Mouse (Mus musculus): ENCODE results near the gene Krt20. TPM values are rescaled to one million over a fixed set of nuclear protein-coding genes. Genes with fewer than 3 reads are reported as not detected.

Krt20 gene
- polyA plus RNA-seq, 1 experiment, result not detected

GRCm38 (mm10) chr11:99430670-99431069, 7.3 kb downstream of the Krt20 start:
- no peak overlapping the region for H3K27ac ChIP-seq (ENCODE audit: control insufficient read depth, insufficient read depth, low read depth, low read length, poor library complexity)
- TF ChIP-seq CTCF (IDR thresholded peaks at IDR 0.05; ENCODE audit: control insufficient read depth, insufficient read depth, low read length), result no peak
- TF ChIP-seq POLR2A (IDR thresholded peaks at IDR 0.05; ENCODE audit: borderline replicate concordance, control insufficient read depth, low read depth, low read length), result no peak
- H3K4me1 ChIP-seq (ENCODE audit: control insufficient read depth, insufficient read depth, low read length), result no peaks in the 10 kb centered on the region
- WGBS, result 62% methylated on average over 12 of the region's 12 CpGs
- H3K4me3 ChIP-seq (replicated peaks; ENCODE audit: control insufficient read depth, low read depth, low read length), result no peak overlapping the region

- WGBS, result 83% methylated on average over 10 of the region's 10 CpGs
- no peak within 1 kb of the TSS for H3K27ac ChIP-seq (ENCODE audit: control insufficient read depth, insufficient read depth, low read depth, low read length, poor library complexity)
- H3K4me1 ChIP-seq (ENCODE audit: control insufficient read depth, insufficient read depth, low read length), result no peaks in the 10 kb centered on the region
- H3K4me3 ChIP-seq (replicated peaks; ENCODE audit: control insufficient read depth, low read depth, low read length), result no peak within 1 kb of the TSS
- TF ChIP-seq CTCF (IDR thresholded peaks at IDR 0.05; ENCODE audit: control insufficient read depth, insufficient read depth, low read length) (no peak), POLR2A (IDR thresholded peaks at IDR 0.05; ENCODE audit: borderline replicate concordance, control insufficient read depth, low read depth, low read length) (no peak)
These were observed 15.8 kb downstream of the Krt20 start, which contains the start of gene Krt12 for GRCm38 (mm10) chr11:99422159-99422558. Gene Krt12, minus strand, starts transcription at chr11:99422259.

- Histone ChIP-seq H3K4me3 (replicated peaks; ENCODE audit: control insufficient read depth, low read depth, low read length) (no peak overlapping the region), H3K4me1 (ENCODE audit: control insufficient read depth, insufficient read depth, low read length) (no peaks in the 10 kb centered on the region), H3K27ac (ENCODE audit: control insufficient read depth, insufficient read depth, low read depth, low read length, poor library complexity) (no peak overlapping the region)
- no peak for TF ChIP-seq POLR2A (IDR thresholded peaks at IDR 0.05; ENCODE audit: borderline replicate concordance, control insufficient read depth, low read depth, low read length)
- no peak for TF ChIP-seq CTCF (IDR thresholded peaks at IDR 0.05; ENCODE audit: control insufficient read depth, insufficient read depth, low read length)
- 34% methylated on average over 10 of the region's 10 CpGs for WGBS
These were observed 17.4 kb downstream of the Krt20 start for GRCm38 (mm10) chr11:99420586-99420985.

GRCm38 (mm10) chr11:99417819-99418218, 20.1 kb downstream of the Krt20 start:
- Histone ChIP-seq H3K27ac (ENCODE audit: control insufficient read depth, insufficient read depth, low read depth, low read length, poor library complexity) (no peak overlapping the region), H3K4me3 (replicated peaks; ENCODE audit: control insufficient read depth, low read depth, low read length) (no peak overlapping the region), H3K4me1 (ENCODE audit: control insufficient read depth, insufficient read depth, low read length) (no peaks in the 10 kb centered on the region)
- 64% methylated on average over 16 of the region's 16 CpGs for WGBS
- TF ChIP-seq CTCF (IDR thresholded peaks at IDR 0.05; ENCODE audit: control insufficient read depth, insufficient read depth, low read length), result no peak
- TF ChIP-seq POLR2A (IDR thresholded peaks at IDR 0.05; ENCODE audit: borderline replicate concordance, control insufficient read depth, low read depth, low read length), result no peak

DNA sequence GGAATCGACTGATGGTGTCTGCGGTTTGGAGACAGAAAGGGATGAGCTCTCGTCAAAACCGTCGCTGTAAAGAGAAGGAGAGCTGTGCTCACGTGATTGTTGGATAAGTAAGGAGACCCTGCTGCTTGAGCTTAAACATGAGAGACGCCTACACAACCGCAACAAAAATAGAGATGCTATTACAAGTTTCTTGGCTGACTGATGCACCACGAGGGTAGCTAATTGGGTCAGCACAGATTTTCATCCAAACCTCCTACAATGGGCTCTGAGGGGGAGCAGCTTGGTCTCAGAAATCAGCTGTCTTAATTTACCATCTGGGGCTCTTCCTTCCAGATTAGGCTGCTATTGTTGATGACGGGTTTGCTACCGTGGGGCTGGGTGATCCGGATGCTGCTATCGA, 21.0 kb downstream of the Krt20 start:
- Histone ChIP-seq H3K4me1 (ENCODE audit: control insufficient read depth, insufficient read depth, low read length) (no peaks in the 10 kb centered on the region), H3K4me3 (replicated peaks; ENCODE audit: control insufficient read depth, low read depth, low read length) (no peak overlapping the region), H3K27ac (ENCODE audit: control insufficient read depth, insufficient read depth, low read depth, low read length, poor library complexity) (no peak overlapping the region)
- WGBS, result 81% methylated on average over 13 of the region's 13 CpGs
- TF ChIP-seq POLR2A (IDR thresholded peaks at IDR 0.05; ENCODE audit: borderline replicate concordance, control insufficient read depth, low read depth, low read length) (no peak), CTCF (IDR thresholded peaks at IDR 0.05; ENCODE audit: control insufficient read depth, insufficient read depth, low read length) (no peak)

GRCm38 (mm10) chr11:99414463-99415147, 23.3 kb downstream of the Krt20 start:
- Histone ChIP-seq H3K4me1 (ENCODE audit: control insufficient read depth, insufficient read depth, low read length) (no peaks in the 10 kb centered on the region), H3K27ac (ENCODE audit: control insufficient read depth, insufficient read depth, low read depth, low read length, poor library complexity) (no peak overlapping the region), H3K4me3 (replicated peaks; ENCODE audit: control insufficient read depth, low read depth, low read length) (no peak overlapping the region)
- 80% methylated on average over 13 of the region's 13 CpGs for WGBS
- TF ChIP-seq POLR2A (IDR thresholded peaks at IDR 0.05; ENCODE audit: borderline replicate concordance, control insufficient read depth, low read depth, low read length) (no peak), CTCF (IDR thresholded peaks at IDR 0.05; ENCODE audit: control insufficient read depth, insufficient read depth, low read length) (no peak)

DNA sequence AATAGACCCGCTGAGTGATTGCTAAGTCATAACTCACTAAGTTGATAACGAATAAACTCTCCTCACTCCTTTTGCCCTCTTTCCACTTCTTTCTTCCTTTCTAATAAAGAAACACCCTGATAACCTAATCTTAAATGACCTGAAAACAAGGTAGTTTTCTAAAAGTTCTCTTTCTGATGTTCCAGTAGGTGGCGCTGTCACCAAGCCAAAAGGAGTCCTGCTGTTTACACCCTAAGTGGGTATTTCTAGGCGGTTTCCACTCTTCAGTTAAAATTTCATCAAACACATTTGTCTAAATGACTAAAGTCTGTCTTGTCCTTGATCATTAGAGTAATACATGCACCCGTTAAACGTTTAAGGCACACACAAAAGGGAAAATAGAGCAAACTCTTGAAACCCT, 24.7 kb downstream of the Krt20 start:
- H3K27ac ChIP-seq (ENCODE audit: control insufficient read depth, insufficient read depth, low read depth, low read length, poor library complexity), result no peak overlapping the region
- no peaks in the 10 kb centered on the region for H3K4me1 ChIP-seq (ENCODE audit: control insufficient read depth, insufficient read depth, low read length)
- 22% methylated on average over 6 of the region's 6 CpGs for WGBS
- no peak overlapping the region for H3K4me3 ChIP-seq (replicated peaks; ENCODE audit: control insufficient read depth, low read depth, low read length)
- no peak for TF ChIP-seq CTCF (IDR thresholded peaks at IDR 0.05; ENCODE audit: control insufficient read depth, insufficient read depth, low read length)
- TF ChIP-seq POLR2A (IDR thresholded peaks at IDR 0.05; ENCODE audit: borderline replicate concordance, control insufficient read depth, low read depth, low read length), result no peak

GRCm38 (mm10) chr11:99406186-99406585, 31.8 kb downstream of the Krt20 start:
- no peak overlapping the region for H3K4me3 ChIP-seq (replicated peaks; ENCODE audit: control insufficient read depth, low read depth, low read length)
- no peaks in the 10 kb centered on the region for H3K4me1 ChIP-seq (ENCODE audit: control insufficient read depth, insufficient read depth, low read length)
- no peak for TF ChIP-seq POLR2A (IDR thresholded peaks at IDR 0.05; ENCODE audit: borderline replicate concordance, control insufficient read depth, low read depth, low read length)
- 66% methylated on average over 10 of the region's 10 CpGs for WGBS
- no peak overlapping the region for H3K27ac ChIP-seq (ENCODE audit: control insufficient read depth, insufficient read depth, low read depth, low read length, poor library complexity)

Data from bone marrow, adult 2 months (tissue).